Mouse (Mus musculus) heart, adult 2 months (tissue): ENCODE data around the gene Pdgfa.

ENCODE experiments used
- CTCF ChIP-seq: fragments of 200-600 bp; IDR thresholded peaks from 2 replicates; pipeline ENCODE4 v1.8.1; 2022; ENCODE audit warnings: antibody characterized with exemption, mild to moderate bottlenecking, moderate library complexity
- EP300 ChIP-seq: fragments of 200-500 bp; IDR thresholded peaks from 2 replicates; pipeline ENCODE4 v1.6.1; 2011; ENCODE audit warnings: low read depth, low read length, control low read depth; ENCODE audit not compliant: insufficient read depth

DNA sequence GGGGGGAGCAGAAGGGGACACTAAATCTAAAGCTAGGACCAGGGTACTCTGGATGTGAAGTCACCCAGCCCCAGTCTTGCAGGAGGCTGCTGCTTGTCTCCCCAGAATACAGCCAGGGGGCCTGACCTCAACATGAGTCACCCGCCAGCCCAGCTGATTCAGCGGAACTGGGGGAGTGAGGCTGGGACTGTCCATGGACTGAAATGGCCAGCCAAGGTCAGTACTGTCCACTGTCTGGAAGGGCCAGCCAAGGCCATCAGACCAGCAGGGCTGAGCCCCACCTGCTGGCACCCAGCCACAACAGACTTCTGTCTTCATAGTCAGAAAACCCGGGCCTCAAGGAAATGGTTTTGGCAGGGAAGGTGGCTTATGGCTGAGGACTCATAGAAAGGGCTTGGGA lies 17.9 kb upstream of the Pdgfa start:
- TF ChIP-seq CTCF = peak; percentile 29
- TF ChIP-seq EP300 = no peak
